Mouse (Mus musculus) olfactory bulb, adult 2 months (tissue): ENCODE measurements around the gene Ccdc127.

Source experiments
- CTCF ChIP-seq: fragments of 200-500 bp; IDR thresholded peaks from 2 replicates; pipeline ENCODE4 v1.5.1; 2012; ENCODE audit warnings: low read depth, mild to moderate bottlenecking, low read length, moderate library complexity; ENCODE audit not compliant: insufficient read depth
- POLR2A ChIP-seq: fragments of 200-500 bp; IDR thresholded peaks from 2 replicates; pipeline ENCODE4 v1.6.1; 2012; ENCODE audit warnings: mild to moderate bottlenecking, low read depth, low read length, moderate library complexity; ENCODE audit not compliant: insufficient read depth

GRCm38 (mm10) chr13:74317170-74317849 lies 32.8 kb upstream of the Ccdc127 start, which contains the start of gene Pdcd6:
- TF ChIP-seq CTCF (no peak), POLR2A (no peak)
